Mouse (Mus musculus) thymus, postnatal 10 days (tissue): ENCODE measurements around the gene Cant1.
"Not testable (repeated sequence)": the region's sequence is repeated elsewhere in the genome, so short reads cannot be mapped to it uniquely, and the experiment has no call there.

Experiments used
- DNase-seq, 2 experiments: peaks; one replicate each; pipeline ENCODE4 v3.0.0; 2021; ENCODE audit warnings: low spot score in 2 of 2

The Cant1 gene

DNA sequence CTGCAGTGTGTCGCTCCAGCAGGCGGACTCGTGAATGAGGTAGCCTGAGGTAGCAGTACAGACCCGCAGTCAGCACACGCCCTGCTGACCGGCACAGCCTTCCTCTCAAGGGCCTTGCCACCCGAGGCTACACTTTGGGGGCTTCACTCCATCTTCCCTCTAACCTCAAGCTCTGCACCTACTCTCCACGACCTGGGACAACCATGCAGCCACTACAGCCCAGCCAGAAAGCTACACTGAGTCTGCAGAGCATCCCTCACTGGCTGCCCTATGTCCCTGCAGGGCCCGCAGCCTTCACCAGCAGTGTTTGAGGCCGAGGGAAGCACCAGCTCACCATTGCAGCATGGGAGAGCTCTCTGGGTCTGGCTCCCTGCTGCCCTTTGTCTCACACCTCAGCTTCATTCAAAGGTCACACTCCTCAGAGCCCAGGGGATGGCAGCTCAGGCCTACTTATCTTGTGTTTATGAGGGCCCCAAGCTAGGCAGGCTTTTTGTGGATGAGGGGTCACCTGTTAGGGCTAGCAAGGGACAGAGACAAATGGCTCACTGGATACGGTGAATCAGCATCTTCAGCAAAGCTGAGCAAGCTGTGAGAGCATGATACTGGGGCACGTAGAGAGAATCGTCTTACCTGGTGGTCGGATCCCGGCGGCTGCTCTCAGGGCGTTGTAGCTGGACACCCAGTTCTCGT is 10.7 kb downstream of the Cant1 start:
- DNase-seq, result no peak

DNA sequence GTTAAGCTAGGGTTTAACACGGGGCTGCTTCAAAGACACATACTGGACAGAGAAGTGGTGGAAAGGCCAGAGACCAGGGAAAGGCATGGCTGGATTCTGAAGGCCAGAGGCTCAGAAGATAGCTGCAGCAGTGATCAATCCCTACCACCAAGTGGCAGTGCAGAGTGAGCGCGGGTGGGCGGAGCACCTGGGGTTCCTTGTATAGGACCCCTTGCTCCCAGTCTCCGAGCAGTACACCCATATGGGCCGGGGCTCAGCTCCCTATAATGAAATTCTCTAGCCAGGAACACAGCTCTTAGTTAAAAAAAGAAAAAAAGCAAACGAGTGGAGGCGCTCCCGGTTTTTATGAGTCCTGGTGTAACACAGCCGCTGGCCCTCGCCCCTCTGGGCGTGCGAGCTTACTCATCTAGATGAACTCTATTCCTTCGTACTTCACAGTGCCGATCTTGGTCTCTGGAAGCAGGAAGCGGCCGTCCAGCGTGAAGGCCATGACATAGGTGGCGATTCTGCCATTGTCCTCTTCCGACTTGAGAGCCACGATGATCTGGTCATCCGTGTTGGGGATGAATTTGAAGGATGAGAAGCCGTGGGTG is 11.5 kb downstream of the Cant1 start:
- DNase-seq, result peak in 1 of 2 experiments; percentile 69

DNA sequence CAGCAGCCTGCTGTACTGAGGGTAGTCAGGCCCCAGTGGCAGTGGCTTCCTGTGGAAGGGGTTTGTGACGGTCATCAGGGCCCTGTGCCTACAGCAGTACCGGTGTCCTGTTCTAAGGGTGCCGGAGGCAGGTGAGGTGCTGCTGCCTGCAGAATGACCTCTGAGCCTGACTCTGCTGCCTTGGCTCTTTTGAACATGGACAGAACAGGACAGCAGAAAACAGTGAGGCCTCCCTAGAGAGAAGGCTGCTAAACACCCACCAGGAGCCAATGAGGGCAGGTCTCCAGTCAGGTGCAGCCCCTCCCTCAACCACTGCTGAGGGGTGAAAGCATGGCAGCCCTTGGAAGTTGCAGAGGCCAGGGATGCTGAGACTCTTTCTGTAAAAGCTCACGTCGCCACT is 12.4 kb downstream of the Cant1 start:
- DNase-seq, result no peak

DNA sequence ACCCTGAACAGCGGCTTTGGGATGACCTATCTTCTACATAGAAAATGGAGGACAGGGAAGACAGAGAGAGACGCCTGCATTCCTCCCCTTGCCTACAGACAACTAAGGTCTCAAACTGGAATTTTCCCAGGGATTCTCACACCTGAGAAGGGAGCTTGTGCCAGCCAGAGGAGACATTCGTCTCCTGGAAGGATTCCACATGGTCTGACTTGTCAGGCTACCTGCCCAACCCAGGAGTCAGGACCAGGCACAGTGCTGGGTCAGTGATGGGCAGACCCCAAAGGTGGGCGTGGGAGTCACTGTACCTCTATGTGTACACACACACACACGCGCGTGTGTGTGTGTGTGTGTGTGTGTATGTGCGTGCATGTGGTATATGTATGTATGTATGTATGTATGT is 13.6 kb downstream of the Cant1 start:
- no peak for DNase-seq

DNA sequence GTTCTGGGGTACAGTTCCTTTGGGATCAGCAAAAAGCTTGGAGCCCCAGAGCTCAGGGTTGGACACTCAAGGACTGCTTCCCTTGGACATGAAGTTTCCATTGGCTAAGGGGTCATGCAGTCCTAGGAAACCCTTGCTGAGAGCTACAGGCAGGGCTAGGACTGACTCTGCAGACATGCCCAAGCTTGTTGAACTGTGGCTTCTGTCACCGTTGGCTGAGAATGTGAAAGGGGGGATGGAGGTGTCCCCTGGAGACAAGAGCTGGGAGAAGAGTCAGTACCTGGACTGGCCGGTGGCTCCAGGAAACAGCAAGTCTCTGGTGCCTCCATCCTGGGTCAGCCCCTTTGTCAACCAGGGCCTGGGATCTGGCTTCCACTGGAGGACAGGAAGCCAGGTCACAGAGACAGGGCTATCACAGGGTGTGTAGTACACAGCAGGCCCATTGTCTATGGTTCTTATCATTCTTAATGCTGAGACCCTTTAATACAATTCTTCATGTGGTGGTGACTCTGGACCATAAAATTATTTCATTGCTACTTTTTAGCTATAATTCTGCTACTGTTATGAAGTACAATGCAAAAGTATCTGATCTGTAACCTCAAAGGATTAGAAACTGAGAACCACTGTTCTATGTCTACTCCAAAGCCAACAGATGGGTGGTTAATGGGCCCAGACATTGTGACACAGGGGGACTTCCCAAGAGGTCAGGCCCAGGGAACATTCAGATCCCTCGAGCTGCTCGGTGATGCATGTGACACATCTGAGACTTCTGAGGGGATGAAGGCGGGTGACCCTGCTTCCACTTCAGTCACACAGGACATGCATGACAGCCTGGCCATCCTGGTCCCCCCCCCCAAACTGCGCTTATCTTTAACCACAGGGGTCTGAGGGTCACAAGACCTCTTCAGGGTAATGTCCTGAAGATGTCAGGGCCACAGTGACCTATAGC is 14.7 kb downstream of the Cant1 start:
- DNase-seq, result no peak

DNA sequence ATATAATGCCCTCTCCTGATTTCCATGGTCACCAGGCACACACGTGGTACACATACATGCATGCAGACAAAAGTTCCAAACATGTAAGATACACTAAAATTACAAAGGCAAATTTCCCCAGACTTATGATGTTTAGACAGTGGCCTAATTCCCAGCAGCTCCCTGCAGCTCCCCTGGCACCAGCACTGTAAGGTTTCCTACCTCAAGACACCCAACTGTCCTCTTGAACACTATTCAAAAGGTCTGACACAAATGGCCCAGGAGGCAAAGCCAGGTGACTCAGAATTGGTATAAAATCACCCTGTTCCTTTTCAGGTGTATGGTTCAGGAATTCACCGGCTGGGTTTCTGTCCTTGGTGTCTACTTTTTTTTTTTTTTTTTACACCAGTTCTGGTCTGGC is 15.7 kb downstream of the Cant1 start:
- DNase-seq, result no peak

DNA sequence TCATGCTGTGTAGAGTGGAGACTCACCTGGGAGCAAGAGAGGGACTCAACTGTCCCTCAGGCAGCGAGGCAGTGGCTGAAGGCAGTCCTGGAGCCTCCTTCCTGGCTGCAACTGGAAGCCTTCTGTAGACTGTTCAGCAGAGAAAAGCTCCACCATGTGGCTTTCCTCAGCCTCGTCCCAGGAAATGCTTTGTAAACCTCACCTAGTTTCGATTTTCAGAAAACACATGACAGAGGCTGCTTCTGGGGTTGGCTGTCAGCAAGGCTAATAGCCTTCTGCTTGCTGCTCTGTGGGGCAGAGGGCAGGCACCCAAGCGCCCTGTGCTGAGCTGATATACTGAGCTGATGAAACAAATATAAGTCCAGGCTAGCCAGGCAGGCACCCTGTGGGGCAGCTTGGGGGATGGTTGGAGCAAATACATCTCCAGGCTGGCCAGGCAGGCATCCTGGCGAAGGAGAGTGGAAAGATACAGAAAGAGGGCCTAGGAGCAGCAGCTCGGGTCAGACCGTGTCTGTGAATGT is 17.1 kb downstream of the Cant1 start, which contains the start of gene Lgals3bp:
Gene Lgals3bp, minus strand, starts transcription at position 333 of the 521 bp plus-strand sequence.
- DNase-seq, result peak; percentile 62 to 70

DNA sequence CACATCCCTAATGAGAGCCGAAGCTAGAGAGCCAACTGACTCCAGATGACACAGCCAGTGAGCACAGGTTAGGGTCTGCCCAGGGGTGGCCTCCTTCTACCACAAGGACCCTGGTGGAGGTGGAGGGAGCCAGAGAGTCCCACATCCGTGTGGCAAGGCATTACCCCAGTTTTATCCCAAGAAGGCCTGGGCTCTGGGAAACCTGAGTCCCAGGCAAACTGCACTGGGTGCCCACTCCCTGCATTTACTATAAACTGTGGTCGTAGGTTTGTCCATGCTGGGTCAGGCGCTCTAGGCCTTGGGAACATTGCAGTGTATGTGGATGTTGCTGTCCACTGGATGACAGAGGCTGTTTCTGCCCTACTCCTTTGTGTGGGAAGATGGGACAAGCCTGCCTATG is 17.7 kb downstream of the Cant1 start:
- no peak for DNase-seq

DNA sequence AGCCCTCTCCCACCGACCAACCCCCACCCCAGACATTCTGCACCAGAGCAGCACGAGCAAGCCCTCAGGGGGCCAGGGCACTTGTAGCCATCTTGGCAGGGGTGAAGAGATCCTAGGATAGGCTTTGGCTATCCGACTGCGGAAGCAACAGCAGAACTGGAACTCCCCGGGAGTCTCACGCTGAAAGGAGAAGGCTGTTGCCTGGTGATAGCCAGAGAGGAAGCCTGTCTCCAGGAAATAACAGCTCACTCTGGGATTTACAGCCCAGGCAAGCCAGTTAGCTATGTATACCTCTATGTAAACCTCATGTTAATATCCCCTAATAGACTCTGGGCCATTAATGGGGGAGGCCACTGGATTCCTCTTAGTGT is 18.3 kb downstream of the Cant1 start:
- no peak for DNase-seq

DNA sequence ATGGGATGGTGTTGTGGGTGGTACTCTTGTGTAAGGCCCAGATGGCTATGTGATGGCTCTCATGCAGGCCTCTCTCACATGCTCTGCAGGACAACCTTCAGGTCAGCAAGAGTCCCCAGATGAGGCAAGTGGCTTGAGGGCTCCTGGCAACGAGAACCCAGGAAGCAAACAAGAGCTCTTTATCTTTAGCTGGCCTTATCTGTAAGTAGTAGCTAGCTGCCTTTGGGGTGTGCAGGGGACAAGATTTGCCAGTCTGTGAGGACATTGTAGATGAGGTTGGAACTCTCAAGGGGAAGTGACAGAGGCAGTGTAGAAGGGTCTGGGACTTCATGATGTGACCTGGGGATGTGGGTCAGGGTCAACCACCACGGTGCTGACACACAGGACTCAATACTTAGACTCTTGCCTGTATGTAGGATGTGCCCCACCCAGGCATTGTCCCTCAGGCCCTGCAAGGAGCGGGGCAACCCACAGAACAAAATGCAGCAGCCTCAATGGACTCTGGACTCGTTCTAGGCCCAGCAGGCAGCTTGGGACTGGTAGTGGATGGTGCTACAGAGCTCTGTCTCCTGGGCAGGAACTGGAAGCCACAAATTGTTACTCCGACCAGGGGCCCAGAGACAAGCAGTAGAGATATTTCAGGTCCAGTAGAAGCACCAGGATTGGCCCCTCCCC is 18.9 kb downstream of the Cant1 start:
- no peak for DNase-seq

DNA sequence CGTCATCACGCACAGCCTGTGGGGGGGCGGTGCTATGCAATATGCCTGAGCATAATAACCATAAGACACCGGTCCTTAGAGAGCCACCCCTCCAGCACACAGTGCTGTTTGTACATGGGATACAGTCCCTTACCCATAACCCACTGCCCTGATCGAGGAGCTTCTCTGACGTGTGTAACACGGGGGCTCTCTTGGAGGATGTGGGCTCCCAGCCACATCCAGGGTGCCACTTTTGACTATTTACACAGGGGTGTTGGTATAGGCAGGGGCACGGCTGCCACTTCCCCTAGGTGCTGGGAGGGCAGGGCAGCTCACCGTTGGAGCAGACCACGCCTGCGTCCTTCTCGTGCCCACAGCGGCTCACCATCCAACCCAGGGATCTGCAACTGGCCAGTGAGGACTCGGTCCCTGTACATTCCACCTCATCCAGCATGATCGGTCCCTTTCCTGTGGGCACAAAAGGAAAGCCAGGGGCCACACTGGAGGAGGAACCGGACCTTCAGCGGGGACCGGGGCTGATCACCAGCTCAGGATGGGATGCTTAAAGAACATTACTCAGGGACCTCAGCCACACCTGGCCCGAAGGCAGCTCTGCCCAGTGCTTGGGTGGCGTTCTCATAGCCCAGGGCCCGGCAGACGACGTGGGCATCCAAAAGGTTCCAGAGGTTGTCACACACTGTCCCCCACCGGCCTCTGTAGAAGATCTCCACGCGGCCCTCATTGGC is 20.9 kb downstream of the Cant1 start:
- DNase-seq, result no peak

DNA sequence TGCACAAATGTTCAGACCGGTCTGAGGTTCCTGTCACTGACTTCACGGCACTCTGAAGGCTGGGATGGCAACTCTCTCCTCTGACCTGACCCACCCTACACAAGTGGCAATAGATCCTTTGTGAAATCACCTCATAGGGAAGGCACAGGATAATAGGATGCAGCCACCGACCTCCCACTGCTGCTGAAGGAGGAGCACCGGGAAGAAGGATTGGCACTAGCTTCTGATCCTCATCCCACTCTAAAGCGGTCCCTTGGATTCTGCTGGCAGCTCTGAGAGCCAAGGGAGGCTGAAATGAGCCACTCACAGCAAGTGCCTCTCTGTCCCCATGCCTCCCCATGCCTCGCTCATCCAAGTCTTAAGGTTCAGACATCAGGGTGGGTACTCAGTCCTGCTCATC is 24.3 kb downstream of the Cant1 start:
- no peak for DNase-seq

DNA sequence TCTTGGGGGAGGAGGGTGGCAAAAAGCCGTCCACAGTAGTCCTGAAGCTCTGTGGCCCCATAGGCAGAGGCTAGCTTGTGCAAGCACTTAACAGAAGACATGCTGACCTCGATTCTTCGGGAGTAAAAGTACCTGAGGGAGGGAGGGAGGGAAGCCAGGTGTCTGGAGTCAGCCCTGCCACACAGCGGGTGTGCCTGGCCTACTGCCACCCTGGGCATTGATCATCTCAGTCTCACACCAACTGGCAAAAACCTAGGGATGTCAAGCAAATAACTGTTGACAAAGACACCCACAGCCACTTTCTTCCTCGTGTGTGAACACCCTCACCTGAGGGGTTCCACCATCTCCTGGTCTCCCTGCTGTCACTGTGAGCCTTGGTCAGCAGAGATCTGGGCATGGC is 24.9 kb downstream of the Cant1 start:
- DNase-seq, result no peak

DNA sequence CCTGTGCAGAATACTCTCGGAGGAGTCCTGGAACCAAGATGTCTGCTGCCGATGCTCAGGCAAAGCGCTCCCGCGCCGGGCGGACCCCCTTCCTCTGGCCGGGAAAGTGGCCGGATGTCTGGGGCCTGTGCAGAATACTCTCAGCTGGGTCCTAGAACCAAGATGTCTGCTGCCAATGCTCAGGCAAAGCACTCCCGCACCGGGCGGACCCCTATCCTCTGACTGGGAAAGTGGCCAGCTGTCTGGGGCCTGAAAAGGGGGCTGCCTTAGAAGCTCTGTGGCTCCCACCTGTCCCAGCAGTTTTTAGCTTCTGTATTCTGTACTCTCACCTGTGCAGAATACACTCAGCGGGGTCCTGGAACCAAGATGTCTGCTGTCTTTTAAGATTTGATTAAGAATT is 31.1 kb downstream of the Cant1 start:
- DNase-seq, result not testable (repeated sequence)

DNA sequence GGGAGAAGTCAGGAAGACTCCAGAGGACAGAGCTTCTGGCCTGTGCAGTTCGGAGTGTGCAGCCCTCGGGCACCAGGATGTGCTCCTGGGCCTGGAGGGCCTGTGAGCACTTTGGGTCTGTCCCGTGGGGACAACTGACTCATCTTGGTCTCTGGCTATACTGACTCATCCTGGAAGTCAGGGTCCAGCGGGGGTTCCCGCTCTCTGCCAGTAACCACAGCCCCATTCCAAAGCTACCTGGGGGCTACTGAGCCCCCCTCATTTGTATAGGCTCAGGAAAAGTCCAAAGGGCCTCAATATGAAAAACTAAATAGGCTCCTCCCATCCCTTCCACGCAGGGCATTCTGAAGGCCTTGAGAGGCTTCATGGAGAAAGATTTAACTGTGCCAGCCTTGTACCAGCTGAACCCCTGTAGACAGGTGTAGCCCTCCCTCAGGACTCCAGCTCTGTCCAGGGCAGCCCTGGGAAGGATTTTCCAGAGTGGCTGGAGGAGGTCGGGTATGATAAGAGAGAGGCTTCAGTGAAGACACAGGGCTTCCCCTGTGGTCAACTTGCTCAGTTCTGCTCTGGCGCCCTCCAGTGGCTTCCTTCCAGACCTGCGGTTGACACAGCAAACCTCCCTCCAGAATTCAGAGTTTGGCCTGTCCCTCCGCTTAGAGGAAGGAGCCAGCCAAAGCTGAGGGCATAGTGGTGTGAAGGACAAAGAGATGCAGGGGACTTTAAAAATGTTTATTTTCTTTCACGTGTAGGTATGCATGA is 39.5 kb downstream of the Cant1 start:
- DNase-seq, result peak; percentile 56 to 84

DNA sequence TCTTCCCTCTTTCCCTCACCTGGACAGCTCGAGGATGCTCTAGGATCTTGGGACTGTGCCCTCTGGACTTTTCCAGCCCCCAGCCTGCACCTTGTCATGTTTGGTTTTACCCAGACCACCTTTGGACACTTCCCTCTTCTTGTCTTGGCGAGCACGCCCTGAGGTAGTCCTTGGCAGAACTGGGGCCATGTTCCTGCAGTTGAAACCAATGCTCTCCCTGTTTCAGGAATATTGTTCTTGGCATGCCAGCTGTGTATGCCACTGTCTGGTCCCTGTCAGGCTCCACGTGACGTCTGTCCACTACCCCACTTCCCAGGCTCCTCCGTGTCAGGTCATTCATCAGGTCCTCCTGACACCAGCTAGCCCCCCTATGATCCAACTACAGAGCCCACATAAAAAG is 40.2 kb downstream of the Cant1 start:
- DNase-seq, result no peak

DNA sequence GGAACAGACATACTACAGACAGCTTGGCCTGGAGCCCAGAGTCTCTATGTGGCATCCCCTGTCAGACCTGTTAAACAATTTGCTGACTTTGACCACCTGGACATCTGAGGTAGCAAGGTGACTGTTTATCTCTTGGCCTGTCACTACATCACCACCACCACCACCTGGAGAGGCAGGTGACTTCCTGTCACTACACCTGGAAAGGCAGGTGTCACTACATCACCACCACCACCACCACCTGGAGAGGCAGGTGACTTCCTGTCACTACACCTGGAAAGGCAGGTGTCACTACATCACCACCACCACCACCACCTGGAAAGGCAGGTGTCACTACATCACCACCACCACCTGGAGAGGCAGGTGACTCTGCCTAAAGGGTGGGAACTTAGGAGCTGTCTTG is 42.6 kb downstream of the Cant1 start:
- not testable (repeated sequence) for DNase-seq

DNA sequence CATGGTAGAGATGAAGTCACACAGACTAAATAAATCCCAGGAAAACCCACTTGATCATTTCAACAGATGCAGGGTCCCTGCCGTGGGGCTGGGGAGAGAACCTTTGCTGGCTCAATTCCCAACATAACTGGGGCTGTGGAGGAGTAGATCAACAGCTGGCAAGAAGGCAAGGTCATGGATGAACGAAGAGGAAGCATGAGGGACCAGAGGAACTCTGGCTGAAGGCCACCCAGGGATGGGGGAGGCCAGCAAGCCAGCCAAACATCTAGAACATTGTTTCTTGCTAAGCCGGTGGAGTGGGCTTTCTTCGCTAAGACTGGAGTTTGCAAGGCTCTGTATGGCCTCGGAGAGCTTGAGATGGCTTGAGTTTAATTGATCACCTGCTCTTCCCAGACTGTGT is 43.0 kb downstream of the Cant1 start:
- DNase-seq, result no peak

DNA sequence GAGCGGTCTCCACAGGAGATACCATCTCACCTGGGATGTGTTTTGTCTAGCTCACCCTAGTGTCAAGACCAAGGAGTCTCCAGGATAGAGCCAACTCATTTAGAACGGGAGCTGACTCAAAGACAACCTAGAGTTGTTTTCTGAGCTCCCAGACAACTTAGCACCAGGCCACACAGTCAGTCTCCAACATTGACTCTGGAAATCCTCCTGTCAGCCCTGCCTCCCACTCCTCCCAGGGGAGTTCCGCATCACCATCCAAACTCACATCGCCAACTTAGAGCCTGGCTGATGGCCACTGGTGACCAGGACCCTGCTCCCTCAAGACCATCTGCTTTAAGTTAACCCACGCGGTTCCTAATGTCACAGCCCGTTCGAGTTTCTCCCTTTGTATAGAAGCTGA is 43.4 kb downstream of the Cant1 start:
- no peak for DNase-seq

DNA sequence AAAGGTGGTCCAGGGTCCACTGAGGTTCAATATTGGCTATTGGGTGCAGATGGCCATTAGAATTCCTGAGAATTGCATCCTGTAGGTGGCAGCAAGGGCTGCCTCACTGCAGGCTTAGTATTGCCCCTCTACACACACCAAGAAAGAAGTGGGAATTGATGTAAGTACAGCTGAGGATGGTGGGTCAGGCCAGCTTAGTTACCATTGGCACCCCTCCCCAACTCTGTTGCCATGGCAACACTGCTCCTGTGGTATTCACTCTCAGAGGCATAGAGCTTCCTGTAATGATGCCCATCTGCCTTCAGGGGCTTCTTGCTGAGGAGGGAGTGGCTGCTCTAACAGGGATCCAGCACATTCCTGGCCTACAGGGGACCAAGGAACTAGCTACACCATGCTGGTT is 43.9 kb downstream of the Cant1 start:
- DNase-seq, result no peak
